Mouse (Mus musculus): ENCODE measurements at regions not wholly inside any gene's neighbourhood (a gene's known extent, or its start where the extent isn't known, plus 50 kb on each side); places are given as distances from the start of the nearest gene placed in this dataset.
"Not testable (repeated sequence)": the region's sequence is repeated elsewhere in the genome, so short reads cannot be mapped to it uniquely, and the experiment has no call there.

- intact Hi-C loops (cut with DNase I) = no loop called here
- DNase-seq (ENCODE audit: low spot score) = no peak
Measured at GRCm38 (mm10) chr2:147989616-147990015, 57.2 kb downstream of the Foxa2 start.

- intact Hi-C loops (cut with DNase I) = no loop called here
- DNase-seq (ENCODE audit: low spot score) = no peak
Measured at GRCm38 (mm10) chr2:147988586-147988985, 58.2 kb downstream of the Foxa2 start.

GRCm38 (mm10) chr2:147985261-147985575, 61.6 kb downstream of the Foxa2 start:
- DNase-seq (ENCODE audit: low spot score) = no peak
- intact Hi-C loops (cut with DNase I) = no loop called here

GRCm38 (mm10) chr2:147984547-147985260, 62.1 kb downstream of the Foxa2 start:
- intact Hi-C loops (cut with DNase I) = no loop called here
- no peak for DNase-seq (ENCODE audit: low spot score)

DNA sequence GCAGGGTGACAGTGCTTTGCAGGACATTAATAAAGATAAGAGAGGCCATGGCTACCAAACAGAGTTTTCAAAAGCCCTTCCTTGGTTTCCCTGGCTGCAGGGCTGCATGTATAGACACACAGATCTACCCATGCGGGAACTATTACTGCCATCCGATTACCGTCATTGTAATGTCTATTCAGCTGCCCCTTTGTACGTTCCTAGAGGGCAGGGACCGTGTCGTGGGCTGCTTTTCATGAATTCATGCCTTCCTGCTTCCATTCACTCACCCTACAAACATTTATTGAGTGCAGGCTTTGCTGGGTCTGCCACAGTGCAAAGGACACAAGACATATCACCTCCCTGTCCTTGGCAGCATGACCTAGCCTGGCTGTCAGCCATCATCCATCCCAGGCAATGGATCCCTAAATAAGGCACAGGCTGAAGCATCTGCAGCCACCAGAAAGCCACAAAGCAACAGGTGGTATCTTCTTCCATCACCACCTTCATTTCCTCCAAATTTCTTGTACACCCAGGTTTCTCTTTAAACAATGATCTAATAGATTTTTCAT, 65.8 kb downstream of the Foxa2 start:
- no peak for DNase-seq (ENCODE audit: low spot score)
- intact Hi-C loops (cut with DNase I) = no loop called here

- no peak for DNase-seq (ENCODE audit: low spot score)
- intact Hi-C loops (cut with DNase I) = no loop called here
Measured at GRCm38 (mm10) chr2:147980408-147980807, 66.4 kb downstream of the Foxa2 start.

GRCm38 (mm10) chr2:147979660-147980364, 67.0 kb downstream of the Foxa2 start:
- DNase-seq (ENCODE audit: low spot score) = no peak
- intact Hi-C loops (cut with DNase I) = no loop called here

- intact Hi-C loops (cut with DNase I) = no loop called here
- no peak for DNase-seq (ENCODE audit: low spot score)
Measured at GRCm38 (mm10) chr2:147979001-147979400, 67.8 kb downstream of the Foxa2 start.

GRCm38 (mm10) chr2:147974776-147975175, 72.0 kb downstream of the Foxa2 start:
- DNase-seq (ENCODE audit: low spot score) = no peak
- intact Hi-C loops (cut with DNase I) = no loop called here

GRCm38 (mm10) chr2:147968671-147969070, 78.1 kb downstream of the Foxa2 start:
- DNase-seq (ENCODE audit: low spot score) = no peak
- intact Hi-C loops (cut with DNase I) = no loop called here

GRCm38 (mm10) chr2:147967829-147968529, 78.8 kb downstream of the Foxa2 start:
- intact Hi-C loops (cut with DNase I) = no loop called here
- no peak for DNase-seq (ENCODE audit: low spot score)

GRCm38 (mm10) chr2:147963284-147963683, 83.5 kb downstream of the Foxa2 start:
- DNase-seq (ENCODE audit: low spot score); intact Hi-C loops (cut with DNase I): not testable (repeated sequence)

GRCm38 (mm10) chr2:147961633-147962032, 85.1 kb downstream of the Foxa2 start:
- intact Hi-C loops (cut with DNase I) = no loop called here

DNA sequence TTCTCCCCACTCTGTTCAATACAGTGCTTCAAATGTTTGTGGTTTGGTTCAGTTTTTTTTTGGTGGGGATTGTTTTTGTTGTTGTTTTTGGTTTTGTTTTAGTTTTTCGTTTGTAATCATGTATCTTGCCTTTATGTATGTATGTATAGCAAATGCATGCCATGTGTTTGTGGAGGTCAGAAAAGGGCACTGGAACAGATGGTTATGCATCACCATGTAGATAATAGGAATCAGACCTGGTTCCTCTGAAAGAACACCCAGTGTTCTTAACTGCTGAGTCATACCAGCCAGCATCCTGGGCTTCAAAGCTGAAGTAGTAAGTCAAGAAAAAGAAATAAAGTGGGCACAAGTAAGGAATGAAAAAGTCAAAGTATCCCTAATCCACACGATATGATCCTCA, 92.6 kb downstream of the Foxa2 start:
- no peak for DNase-seq (ENCODE audit: low spot score)
- intact Hi-C loops (cut with DNase I) = no loop called here

More at GRCm38 (mm10) chr2:147961633-147962032, 85.1 kb downstream of the Foxa2 start:
- no peak for DNase-seq (ENCODE audit: low spot score)

- no peak for DNase-seq (ENCODE audit: low spot score)
- intact Hi-C loops (cut with DNase I) = no loop called here
Measured at GRCm38 (mm10) chr2:147951233-147951632, 95.5 kb downstream of the Foxa2 start.

- intact Hi-C loops (cut with DNase I) = no loop called here
- DNase-seq (ENCODE audit: low spot score) = no peak
Measured at GRCm38 (mm10) chr2:147944171-147945040, 102.4 kb downstream of the Foxa2 start.

GRCm38 (mm10) chr2:147942591-147942990, 104.2 kb downstream of the Foxa2 start:
- DNase-seq (ENCODE audit: low spot score) = no peak
- intact Hi-C loops (cut with DNase I) = no loop called here

DNA sequence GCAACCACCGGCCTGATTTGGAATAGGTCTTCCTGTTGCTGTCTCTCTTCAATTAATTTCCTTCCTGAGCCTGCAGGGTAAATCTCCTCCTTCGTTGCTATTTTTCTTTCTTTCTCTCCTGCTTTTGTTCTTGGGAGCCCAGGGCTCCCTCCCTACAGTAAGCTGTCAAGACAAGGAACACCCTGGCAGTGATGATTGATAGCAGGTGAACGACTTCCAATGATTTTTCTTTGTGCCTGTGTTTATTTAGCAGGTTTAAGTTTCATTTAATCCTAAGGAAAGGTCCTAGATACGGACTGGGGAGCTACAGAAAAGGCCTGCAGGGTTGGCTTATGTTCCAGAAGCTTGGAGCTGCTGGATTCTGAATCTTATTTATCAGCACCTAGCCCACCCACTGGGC, 105.5 kb downstream of the Foxa2 start:
- intact Hi-C loops (cut with DNase I) = no loop called here

DNA sequence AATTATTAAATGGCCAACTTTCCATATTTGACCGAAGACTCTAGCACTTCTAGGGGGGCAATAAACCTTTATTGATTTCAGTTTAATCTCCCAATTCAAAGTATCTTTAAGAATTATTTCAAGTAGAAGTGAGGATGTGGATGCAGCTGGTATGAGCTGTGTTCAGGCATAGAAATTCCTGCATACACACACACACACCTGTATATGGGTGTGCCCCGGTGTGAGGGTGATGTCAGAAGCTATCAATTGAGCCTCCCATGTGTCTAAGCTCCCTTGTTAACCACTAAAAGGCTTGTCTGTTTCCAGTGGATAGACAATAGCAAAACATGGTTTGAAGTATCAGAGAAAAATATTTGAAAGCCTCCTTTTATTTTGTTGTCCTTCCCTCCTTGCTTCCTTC, 114.3 kb downstream of the Foxa2 start:
- DNase-seq (ENCODE audit: low spot score) = no peak
- intact Hi-C loops (cut with DNase I) = no loop called here

More for the DNA sequence above, 105.5 kb downstream of the Foxa2 start:
- no peak for DNase-seq (ENCODE audit: low spot score)

All from heart, postnatal 25 days (tissue).